Mouse (Mus musculus): ENCODE measurements at regions not wholly inside any gene's neighbourhood (a gene's known extent, or its start where the extent isn't known, plus 50 kb on each side); places are given as distances from the start of the nearest gene placed in this dataset.

GRCm38 (mm10) chr5:133774116-133774515 lies 325.4 kb upstream of the Castor2 start:
- TF ChIP-seq CTCF (conservative IDR thresholded peaks at IDR 0.05; ENCODE audit: insufficient read depth, insufficient read length, low read depth, low read length) = no peak
- no peak for TF ChIP-seq POLR2A (IDR thresholded peaks at IDR 0.05; ENCODE audit: low read depth, low read length)
- Histone ChIP-seq H3K27me3 (replicated peaks; ENCODE audit: control insufficient read depth, insufficient read depth, low read length) (no peaks in the 10 kb centered on the region), H3K36me3 (ENCODE audit: control insufficient read depth, insufficient read depth, low read length) (no peaks in the 10 kb centered on the region), H3K4me1 (ENCODE audit: control insufficient read depth, insufficient read depth, low read length) (no peaks in the 10 kb centered on the region), H3K4me3 (ENCODE audit: insufficient read depth, low read depth, low read length) (no peak overlapping the region), H3K27ac (ENCODE audit: insufficient read depth, low read depth, low read length) (no peak overlapping the region)
- DNase-seq = peak; percentile 61
- WGBS = 60% methylated on average over 3 of the region's 3 CpGs

DNA sequence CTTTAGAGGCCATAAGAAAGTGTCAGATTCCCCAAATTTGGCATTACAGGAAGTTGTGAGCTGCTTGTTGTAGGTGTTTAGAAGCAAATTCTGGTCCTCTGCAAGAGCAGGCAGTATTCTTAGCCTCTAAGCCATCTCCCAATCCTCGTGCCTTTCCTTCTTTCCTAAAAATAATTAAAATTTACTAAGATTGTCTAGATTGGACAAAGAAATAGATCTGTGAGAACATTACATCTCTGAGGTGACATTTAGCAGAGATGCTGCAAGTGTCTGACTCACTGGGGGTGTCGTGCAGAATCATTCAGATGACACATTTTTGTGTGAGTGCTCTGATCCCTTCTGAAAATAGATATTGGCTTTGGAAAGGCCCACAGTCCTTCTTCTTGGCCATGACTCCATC lies 330.7 kb upstream of the Castor2 start:
- Histone ChIP-seq H3K4me3 (ENCODE audit: insufficient read depth, low read depth, low read length) (no peak overlapping the region), H3K27ac (ENCODE audit: insufficient read depth, low read depth, low read length) (no peak overlapping the region), H3K4me1 (ENCODE audit: control insufficient read depth, insufficient read depth, low read length) (no peaks in the 10 kb centered on the region), H3K36me3 (ENCODE audit: control insufficient read depth, insufficient read depth, low read length) (no peaks in the 10 kb centered on the region), H3K27me3 (replicated peaks; ENCODE audit: control insufficient read depth, insufficient read depth, low read length) (no peaks in the 10 kb centered on the region)
- WGBS = 79% methylated on average over 2 of the region's 2 CpGs
- no peak for TF ChIP-seq POLR2A (IDR thresholded peaks at IDR 0.05; ENCODE audit: low read depth, low read length)
- no peak for TF ChIP-seq CTCF (conservative IDR thresholded peaks at IDR 0.05; ENCODE audit: insufficient read depth, insufficient read length, low read depth, low read length)
- DNase-seq = no peak

GRCm38 (mm10) chr5:133757817-133758216 lies 341.7 kb upstream of the Castor2 start:
- no peaks in the 10 kb centered on the region for H3K36me3 ChIP-seq (ENCODE audit: control insufficient read depth, insufficient read depth, low read length)
- no peak for DNase-seq
- TF ChIP-seq POLR2A (IDR thresholded peaks at IDR 0.05; ENCODE audit: low read depth, low read length) (no peak), CTCF (conservative IDR thresholded peaks at IDR 0.05; ENCODE audit: insufficient read depth, insufficient read length, low read depth, low read length) (no peak)
- no peaks in the 10 kb centered on the region for H3K4me1 ChIP-seq (ENCODE audit: control insufficient read depth, insufficient read depth, low read length)
- no peak overlapping the region for H3K4me3 ChIP-seq (ENCODE audit: insufficient read depth, low read depth, low read length)
- no peak overlapping the region for H3K27ac ChIP-seq (ENCODE audit: insufficient read depth, low read depth, low read length)
- H3K27me3 ChIP-seq (replicated peaks; ENCODE audit: control insufficient read depth, insufficient read depth, low read length) = no peaks in the 10 kb centered on the region
- 94% methylated on average over 2 of the region's 2 CpGs for WGBS

GRCm38 (mm10) chr5:133754180-133754579 lies 345.3 kb upstream of the Castor2 start:
- 23% methylated on average over 7 of the region's 7 CpGs for WGBS
- no peak overlapping the region for H3K4me3 ChIP-seq (ENCODE audit: insufficient read depth, low read depth, low read length)

GRCm38 (mm10) chr5:133753461-133754160 lies 345.9 kb upstream of the Castor2 start:
- Histone ChIP-seq H3K36me3 (ENCODE audit: control insufficient read depth, insufficient read depth, low read length) (no peaks in the 10 kb centered on the region), H3K4me3 (ENCODE audit: insufficient read depth, low read depth, low read length) (no peak overlapping the region), H3K27me3 (replicated peaks; ENCODE audit: control insufficient read depth, insufficient read depth, low read length) (no peaks in the 10 kb centered on the region), H3K27ac (ENCODE audit: insufficient read depth, low read depth, low read length) (no peak overlapping the region), H3K4me1 (ENCODE audit: control insufficient read depth, insufficient read depth, low read length) (no peaks in the 10 kb centered on the region)
- no peak for TF ChIP-seq CTCF (conservative IDR thresholded peaks at IDR 0.05; ENCODE audit: insufficient read depth, insufficient read length, low read depth, low read length)
- TF ChIP-seq POLR2A (IDR thresholded peaks at IDR 0.05; ENCODE audit: low read depth, low read length) = no peak
- WGBS = 50% methylated on average over 8 of the region's 8 CpGs
- DNase-seq = peak; percentile 2

More at GRCm38 (mm10) chr5:133754180-133754579, 345.3 kb upstream of the Castor2 start:
- Histone ChIP-seq H3K36me3 (ENCODE audit: control insufficient read depth, insufficient read depth, low read length) (no peaks in the 10 kb centered on the region), H3K27ac (ENCODE audit: insufficient read depth, low read depth, low read length) (no peak overlapping the region), H3K27me3 (replicated peaks; ENCODE audit: control insufficient read depth, insufficient read depth, low read length) (no peaks in the 10 kb centered on the region), H3K4me1 (ENCODE audit: control insufficient read depth, insufficient read depth, low read length) (no peaks in the 10 kb centered on the region)
- TF ChIP-seq CTCF (conservative IDR thresholded peaks at IDR 0.05; ENCODE audit: insufficient read depth, insufficient read length, low read depth, low read length) (no peak), POLR2A (IDR thresholded peaks at IDR 0.05; ENCODE audit: low read depth, low read length) (no peak)
- no peak for DNase-seq

DNA sequence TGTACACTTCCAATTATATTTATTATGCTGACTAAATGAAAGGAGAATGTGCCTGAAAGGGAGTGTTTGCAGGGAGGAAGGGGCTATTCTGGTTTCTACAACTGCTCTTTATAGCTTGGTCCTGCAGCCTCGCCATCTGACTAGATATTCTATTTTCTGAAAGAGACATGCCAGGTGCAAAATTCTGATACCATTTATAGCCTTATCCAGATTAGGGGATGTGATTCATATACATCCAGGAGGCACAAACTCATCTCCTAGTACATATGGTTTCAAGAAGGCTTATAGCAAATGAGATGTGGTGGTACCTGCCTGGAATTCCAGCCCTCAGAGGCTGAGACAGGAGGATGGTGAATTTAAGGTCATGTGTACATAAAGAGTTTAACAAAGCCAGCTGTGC lies 352.6 kb upstream of the Castor2 start:
- WGBS = 92% methylated on average over 1 of the region's 1 CpGs
- Histone ChIP-seq H3K27me3 (replicated peaks; ENCODE audit: control insufficient read depth, insufficient read depth, low read length) (peaks cover 1% of the 10 kb centered on the region; the same call in 1 of the 2 replicates), H3K4me3 (ENCODE audit: insufficient read depth, low read depth, low read length) (no peak overlapping the region), H3K27ac (ENCODE audit: insufficient read depth, low read depth, low read length) (no peak overlapping the region), H3K4me1 (ENCODE audit: control insufficient read depth, insufficient read depth, low read length) (no peaks in the 10 kb centered on the region), H3K36me3 (ENCODE audit: control insufficient read depth, insufficient read depth, low read length) (no peaks in the 10 kb centered on the region)
- no peak for DNase-seq
- TF ChIP-seq CTCF (conservative IDR thresholded peaks at IDR 0.05; ENCODE audit: insufficient read depth, insufficient read length, low read depth, low read length) = no peak
- TF ChIP-seq POLR2A (IDR thresholded peaks at IDR 0.05; ENCODE audit: low read depth, low read length) = no peak

DNA sequence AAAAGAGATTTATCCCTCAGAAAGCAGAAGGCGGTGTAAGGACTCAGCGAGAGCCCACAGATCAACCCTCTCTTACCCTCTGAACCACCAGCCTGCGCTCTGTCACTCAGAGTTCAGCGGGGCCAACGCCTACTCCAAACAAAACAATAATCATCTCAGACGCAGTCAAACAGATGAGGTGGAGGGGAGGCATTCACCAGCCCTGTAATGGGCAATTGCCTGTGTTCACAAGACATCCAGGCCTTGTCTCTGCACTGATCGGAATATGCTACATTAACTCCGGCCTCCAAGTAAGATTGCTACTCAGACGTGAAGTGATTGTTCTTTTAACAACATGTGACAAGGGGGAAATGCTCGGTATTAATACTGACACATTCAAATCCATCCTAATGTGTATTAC lies 353.1 kb upstream of the Castor2 start:
- DNase-seq = no peak
- H3K27ac ChIP-seq (ENCODE audit: insufficient read depth, low read depth, low read length) = no peak overlapping the region
- H3K27me3 ChIP-seq (replicated peaks; ENCODE audit: control insufficient read depth, insufficient read depth, low read length) = peaks cover 1% of the 10 kb centered on the region; the same call in 1 of the 2 replicates
- WGBS = 46% methylated on average over 10 of the region's 10 CpGs
- H3K4me1 ChIP-seq (ENCODE audit: control insufficient read depth, insufficient read depth, low read length) = no peaks in the 10 kb centered on the region
- H3K36me3 ChIP-seq (ENCODE audit: control insufficient read depth, insufficient read depth, low read length) = no peaks in the 10 kb centered on the region
- no peak overlapping the region for H3K4me3 ChIP-seq (ENCODE audit: insufficient read depth, low read depth, low read length)
- TF ChIP-seq POLR2A (IDR thresholded peaks at IDR 0.05; ENCODE audit: low read depth, low read length) = no peak
- TF ChIP-seq CTCF (conservative IDR thresholded peaks at IDR 0.05; ENCODE audit: insufficient read depth, insufficient read length, low read depth, low read length) = no peak
